Mouse (Mus musculus) heart, postnatal 0 days (tissue): ENCODE data around the gene Gm37240.

Experiments
- CTCF ChIP-seq: IDR thresholded peaks from 2 replicates; pipeline ENCODE4 v1.5.1; 2016; ENCODE audit warnings: antibody characterized with exemption, control low read depth, low read depth
- EP300 ChIP-seq: IDR thresholded peaks from 2 replicates; pipeline ENCODE4 v1.6.1; 2016; ENCODE audit warnings: antibody characterized with exemption, low read depth

- TF ChIP-seq EP300 (no peak), CTCF (no peak)
These were observed 1070.4 kb downstream of the Gm37240 start for GRCm38 (mm10) chr3:84816951-84817350.
